Comparison of ENCODE assay signal across 12 mouse cellular contexts in the genomic region with DNA sequence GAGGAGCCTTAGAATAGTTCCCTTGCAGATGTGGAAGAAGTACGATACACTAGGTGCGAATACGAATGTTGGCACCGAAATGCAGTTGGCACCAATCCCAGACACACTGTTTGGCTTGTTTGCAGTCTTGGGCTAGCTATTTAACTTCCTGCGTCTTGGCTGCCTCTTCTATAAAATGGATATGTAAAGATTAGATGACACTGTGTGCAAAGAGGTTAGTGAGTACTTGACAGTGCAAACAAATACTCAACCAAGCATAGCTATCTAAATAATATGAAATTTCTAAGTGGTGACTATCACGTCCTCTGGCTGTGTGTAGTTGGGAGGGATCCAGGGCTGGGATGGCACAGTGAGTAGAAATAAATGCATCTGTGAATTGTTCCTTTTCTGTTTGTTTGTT.
DNase-seq lines count a peak whose midpoint lies in the region; ATAC-seq and TF ChIP-seq lines count a peak whose summit lies in the region.
"Had no signal": no experiment of that assay in that cellular context is flagged by ENCODE, and none has a peak within 500 bp of the region (broad histone marks: within the 10 kb centered on the region; RNA-seq: fewer than 3 reads in every experiment).

No protein-coding gene starts in this region.

- no peak overlapping the region for H3K4me3 ChIP-seq in midbrain, embryonic 11.5 days (ENCODE audit: low read depth, low read length)
- H3K4me3 ChIP-seq in midbrain, embryonic 15.5 days, result no peak overlapping the region
- H3K4me3 ChIP-seq in lung, adult 2 months (replicated peaks; ENCODE audit: extremely low read depth, low read depth, low read length), result no peak overlapping the region
- no peak overlapping the region for H3K4me3 ChIP-seq in stomach, embryonic 16.5 days (replicated peaks; ENCODE audit: low read length)
- H3K4me3 ChIP-seq: embryonic facial prominence, embryonic 15.5 days; liver, embryonic 15.5 days had no signal

- peak; percentile 61 for DNase-seq in adrenal gland, postnatal 14 days
- no peak for DNase-seq in adrenal gland, postnatal 4 days (ENCODE audit: low spot score in 2 of 2)
- DNase-seq in midbrain, embryonic 11.5 days (ENCODE audit: low spot score, missing footprints), result peak; percentile 45
- peak; percentile 59 for DNase-seq in lung, adult 2 months
- no peak for DNase-seq in gastrocnemius, postnatal 14 days
- DNase-seq: B cell, adult 2 months; retina, postnatal 1 day had no signal

- H3K4me1 ChIP-seq in midbrain, embryonic 11.5 days (ENCODE audit: control insufficient read depth, insufficient read depth, low read length), result no peaks in the 10 kb centered on the region
- no peaks in the 10 kb centered on the region for H3K4me1 ChIP-seq in midbrain, embryonic 15.5 days
- no peaks in the 10 kb centered on the region for H3K4me1 ChIP-seq in lung, adult 2 months (ENCODE audit: control insufficient read depth, insufficient read depth, low read length)
- no peaks in the 10 kb centered on the region for H3K4me1 ChIP-seq in stomach, embryonic 16.5 days (ENCODE audit: control insufficient read depth, insufficient read depth, low read length)
- H3K4me1 ChIP-seq: embryonic facial prominence, embryonic 15.5 days; liver, embryonic 15.5 days had no signal

- TF ChIP-seq POLR2A in lung, adult 2 months (IDR thresholded peaks at IDR 0.05; ENCODE audit: borderline replicate concordance, extremely low read depth, low read depth, low read length), result no peak

- no peaks in the 10 kb centered on the region for H3K27me3 ChIP-seq in midbrain, embryonic 11.5 days (ENCODE audit: control insufficient read depth, insufficient read depth, low read length)
- H3K27me3 ChIP-seq in midbrain, embryonic 15.5 days (replicated peaks), result no peaks in the 10 kb centered on the region
- H3K27me3 ChIP-seq in stomach, embryonic 16.5 days (ENCODE audit: control insufficient read depth, insufficient read depth, low read length), result no peaks in the 10 kb centered on the region
- H3K27me3 ChIP-seq: embryonic facial prominence, embryonic 15.5 days; liver, embryonic 15.5 days had no signal

- H3K4me2 ChIP-seq in midbrain, embryonic 11.5 days, result no peak overlapping the region
- no peak overlapping the region for H3K4me2 ChIP-seq in midbrain, embryonic 15.5 days
- H3K4me2 ChIP-seq in stomach, embryonic 16.5 days (ENCODE audit: low read depth, low read length), result no peak overlapping the region
- H3K4me2 ChIP-seq: embryonic facial prominence, embryonic 15.5 days; liver, embryonic 15.5 days had no signal

- intact Hi-C loops in gastrocnemius, postnatal 14 days (cut with DNase I; ENCODE audit: low total_unique reads), result no loop called here

- H3K9me3 ChIP-seq in midbrain, embryonic 11.5 days (ENCODE audit: control insufficient read depth, low read length), result no peaks in the 10 kb centered on the region
- no peaks in the 10 kb centered on the region for H3K9me3 ChIP-seq in midbrain, embryonic 15.5 days
- no peaks in the 10 kb centered on the region for H3K9me3 ChIP-seq in stomach, embryonic 16.5 days (replicated peaks; ENCODE audit: control insufficient read depth, low read length)
- H3K9me3 ChIP-seq: embryonic facial prominence, embryonic 15.5 days; liver, embryonic 15.5 days had no signal

- WGBS in midbrain, embryonic 11.5 days, result 93% methylated on average over 6 of the region's 6 CpGs
- 72% methylated on average over 6 of the region's 6 CpGs for WGBS in midbrain, embryonic 15.5 days
- WGBS in lung, adult 2 months, result 13% methylated on average over 6 of the region's 6 CpGs
- WGBS in stomach, embryonic 16.5 days, result 47% methylated on average over 6 of the region's 6 CpGs

- no peak for TF ChIP-seq CTCF in lung, adult 2 months (IDR thresholded peaks at IDR 0.05; ENCODE audit: insufficient read depth, low read length)

- H3K9ac ChIP-seq in midbrain, embryonic 11.5 days (ENCODE audit: low read length), result no peak overlapping the region
- no peak overlapping the region for H3K9ac ChIP-seq in midbrain, embryonic 15.5 days
- H3K9ac ChIP-seq in stomach, embryonic 16.5 days (ENCODE audit: low read length), result no peak overlapping the region
- H3K9ac ChIP-seq: embryonic facial prominence, embryonic 15.5 days; liver, embryonic 15.5 days had no signal

- ATAC-seq in midbrain, embryonic 11.5 days (ENCODE audit: low FRiP score), result no peak
- ATAC-seq in midbrain, embryonic 15.5 days (replicated peaks), result no peak
- ATAC-seq in stomach, embryonic 16.5 days (ENCODE audit: insufficient read depth, low FRiP score), result peak; percentile 75; the same call in 1 of the 2 replicates
- no peak for ATAC-seq in activated CD4-positive, CD25-positive, alpha-beta regulatory T cell, adult 4 months

- no peaks in the 10 kb centered on the region for H3K36me3 ChIP-seq in midbrain, embryonic 11.5 days (ENCODE audit: control insufficient read depth, insufficient read depth, low read length)
- H3K36me3 ChIP-seq in midbrain, embryonic 15.5 days (replicated peaks), result no peaks in the 10 kb centered on the region
- no peaks in the 10 kb centered on the region for H3K36me3 ChIP-seq in stomach, embryonic 16.5 days (ENCODE audit: control insufficient read depth, insufficient read depth, low read length)
- H3K36me3 ChIP-seq: embryonic facial prominence, embryonic 15.5 days; liver, embryonic 15.5 days had no signal

- H3K27ac ChIP-seq in midbrain, embryonic 11.5 days (ENCODE audit: low read depth, low read length), result no peak overlapping the region
- H3K27ac ChIP-seq in midbrain, embryonic 15.5 days, result no peak overlapping the region
- H3K27ac ChIP-seq in stomach, embryonic 16.5 days (ENCODE audit: low read length), result no peak overlapping the region
- H3K27ac ChIP-seq: embryonic facial prominence, embryonic 15.5 days; liver, embryonic 15.5 days had no signal

Comparison
In these comparisons a context has a peak if more than half of its experiments do, and no peak if none do; other contexts are left out.
1. DNase-seq: peak in adrenal gland, postnatal 14 days (single experiment), midbrain, embryonic 11.5 days (single experiment) and lung, adult 2 months (single experiment); none in adrenal gland, postnatal 4 days (0 of 2) and gastrocnemius, postnatal 14 days (single experiment).